Mouse (Mus musculus) bone marrow macrophage, adult 2 months (primary cell): Measurements from ENCODE around the gene Gcgr.

Source experiments
- CTCF ChIP-seq: IDR thresholded peaks from 2 replicates; pipeline ENCODE4 v1.5.1; 2012; ENCODE audit warnings: low read depth, mild to moderate bottlenecking, low read length, moderate library complexity
- POLR2A ChIP-seq: IDR thresholded peaks from 2 replicates; pipeline ENCODE4 v1.6.1; 2012; ENCODE audit warnings: mild to moderate bottlenecking, low read depth, low read length, borderline replicate concordance

DNA sequence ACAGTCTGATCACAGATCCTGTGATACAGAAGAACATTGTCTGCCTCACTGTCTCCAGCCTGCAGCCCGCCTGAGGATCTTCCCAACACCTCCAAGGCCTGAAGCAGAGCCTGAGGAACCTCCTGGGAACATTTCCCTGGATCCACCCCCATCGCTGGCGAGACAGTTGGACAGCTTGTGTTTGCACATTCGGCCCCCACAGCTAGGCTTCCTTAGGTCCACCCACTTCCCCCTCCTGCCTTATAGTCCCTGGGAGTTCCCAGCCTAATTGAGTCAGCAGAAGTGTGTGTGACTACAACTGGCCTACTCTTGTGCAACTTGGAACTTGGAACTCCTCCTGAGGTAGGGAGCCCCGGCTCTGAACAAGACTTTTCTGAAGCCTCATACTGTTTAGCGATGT, 12.5 kb upstream of the Gcgr start:
- TF ChIP-seq CTCF (no peak), POLR2A (no peak)
